Mouse (Mus musculus) induced T-regulatory cell, adult 2 months (primary cell): Measurements from ENCODE around the gene Nckap5.

ENCODE experiments used
- DNase-seq: peaks from one replicate; pipeline ENCODE4 v3.0.0-alpha.2; 2012; ENCODE audit warnings: low read depth

The Nckap5 gene

DNA sequence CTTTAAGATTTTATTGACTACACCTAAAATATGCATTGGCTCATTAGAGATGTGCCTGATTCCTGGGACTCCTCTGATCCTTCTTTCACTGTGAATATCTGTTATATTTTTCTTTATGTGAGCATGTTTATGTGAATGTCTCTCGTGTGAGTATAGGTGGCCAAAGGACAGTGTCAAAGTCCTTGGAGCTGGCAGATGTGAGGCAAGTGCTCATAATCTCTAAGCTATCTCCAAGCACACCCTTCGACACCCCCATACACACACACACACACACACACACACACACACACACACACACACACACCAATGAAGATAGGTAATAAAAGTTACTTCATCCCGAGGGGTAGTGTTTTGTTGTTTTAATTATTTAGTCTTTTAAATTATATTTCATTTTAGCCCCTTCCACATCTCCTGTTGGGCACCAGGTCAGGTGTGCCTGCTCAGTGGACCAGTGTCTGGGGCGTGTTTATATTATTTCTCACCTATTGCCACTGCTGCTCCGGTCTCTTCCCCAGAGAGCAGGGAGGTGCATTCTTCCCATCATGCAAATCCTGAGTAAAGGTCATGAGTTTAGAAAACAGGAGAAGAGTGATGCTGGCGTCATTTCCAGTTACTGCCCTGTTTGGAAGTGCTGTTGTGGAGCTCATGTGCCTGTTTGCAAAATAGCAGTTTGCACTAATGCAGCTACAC is 469.9 kb downstream of the Nckap5 start:
- DNase-seq = no peak

DNA sequence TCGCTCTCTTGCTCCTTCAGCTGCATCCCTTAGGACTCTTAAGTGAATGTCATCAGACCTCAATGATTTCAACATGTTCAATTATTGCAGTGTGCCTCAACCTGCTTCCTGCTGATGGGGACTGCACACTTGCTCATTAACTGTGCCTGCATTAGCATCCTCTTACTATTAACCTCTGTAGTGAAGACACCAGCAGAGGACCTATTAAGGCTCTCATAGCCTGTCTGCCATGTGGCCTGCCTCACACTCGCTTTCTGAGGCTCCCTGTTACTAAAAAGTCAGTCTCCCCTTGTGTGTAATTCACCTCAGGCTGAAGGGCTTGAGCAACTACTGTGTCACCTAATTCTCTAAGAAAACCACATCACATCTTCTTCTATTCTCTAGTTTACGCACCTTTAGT is 470.5 kb downstream of the Nckap5 start:
- no peak for DNase-seq

DNA sequence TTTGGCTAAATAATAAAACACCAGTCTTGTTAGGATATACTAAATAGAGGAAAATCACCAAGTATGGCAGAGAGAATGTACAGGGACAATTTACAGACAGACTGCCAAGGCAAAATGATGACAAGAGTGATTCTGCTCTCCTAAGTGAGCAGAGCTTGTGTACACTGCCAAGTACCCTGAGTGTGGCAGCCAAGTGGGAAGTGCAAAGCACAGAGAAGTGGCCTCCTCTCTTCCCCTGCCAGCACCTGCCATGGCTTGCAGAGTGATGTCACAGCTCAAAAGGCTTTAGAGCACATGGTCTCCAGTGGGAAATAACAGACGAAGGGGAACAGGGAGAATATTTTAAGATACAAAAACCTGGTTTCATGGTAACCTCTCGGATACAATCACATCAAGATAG is 488.8 kb downstream of the Nckap5 start:
- no peak for DNase-seq

DNA sequence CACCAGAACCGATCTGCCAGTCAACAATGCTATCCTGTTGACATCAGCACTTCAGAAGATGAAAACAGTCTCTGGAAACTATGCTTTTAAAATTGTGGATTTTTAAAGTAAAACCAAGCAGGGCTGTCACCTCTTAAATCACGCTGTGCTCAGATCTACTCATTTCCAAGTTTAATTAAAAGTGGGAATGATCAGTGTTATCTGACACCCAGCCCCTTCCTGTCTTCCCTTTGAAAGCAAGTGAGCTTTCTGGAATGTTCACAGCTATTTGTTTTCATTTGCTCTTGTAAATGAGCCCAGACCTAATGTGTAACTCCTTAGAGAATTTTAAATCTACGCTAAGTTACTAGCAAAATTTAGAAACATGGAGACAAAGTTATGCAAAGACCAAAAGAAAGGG is 491.3 kb downstream of the Nckap5 start:
- no peak for DNase-seq

DNA sequence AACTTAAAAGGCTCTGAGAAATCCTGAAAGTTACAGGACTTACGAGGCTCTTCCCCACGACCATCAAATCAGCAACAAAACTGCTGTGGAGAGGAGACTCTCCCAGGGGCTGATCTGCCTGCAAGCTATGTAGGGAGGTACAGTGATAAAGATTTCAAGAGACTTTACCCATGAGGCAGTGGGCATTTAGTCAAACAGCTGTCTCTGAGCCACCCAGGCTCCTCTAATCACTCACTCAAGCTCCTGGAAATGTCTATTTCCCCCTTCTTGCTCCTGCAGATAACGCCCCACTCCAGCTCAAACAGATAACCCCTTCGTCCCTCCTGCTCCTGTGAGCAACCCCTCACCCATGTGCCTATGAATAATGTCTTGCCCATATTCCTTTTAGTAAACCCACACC is 496.4 kb downstream of the Nckap5 start:
- DNase-seq = no peak

DNA sequence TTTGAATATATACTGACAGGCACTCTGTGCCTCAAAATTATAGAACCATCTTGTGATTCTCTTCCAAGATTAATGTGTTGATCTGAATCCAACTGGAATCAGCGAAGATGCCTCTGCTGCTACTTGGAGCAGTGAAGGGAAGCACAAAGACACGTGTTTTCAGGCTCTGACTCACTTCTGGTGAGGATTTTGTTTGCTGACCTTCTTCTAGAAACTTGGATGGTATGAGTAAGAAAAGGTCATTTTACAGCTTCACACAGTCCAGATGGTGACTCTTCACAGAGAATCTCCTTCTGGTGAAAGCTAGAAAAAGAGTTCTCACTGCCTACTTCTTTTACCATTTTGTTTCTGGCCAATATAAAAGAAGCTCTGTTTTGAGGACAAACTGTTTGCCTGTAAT is 498.6 kb downstream of the Nckap5 start:
- DNase-seq = no peak

DNA sequence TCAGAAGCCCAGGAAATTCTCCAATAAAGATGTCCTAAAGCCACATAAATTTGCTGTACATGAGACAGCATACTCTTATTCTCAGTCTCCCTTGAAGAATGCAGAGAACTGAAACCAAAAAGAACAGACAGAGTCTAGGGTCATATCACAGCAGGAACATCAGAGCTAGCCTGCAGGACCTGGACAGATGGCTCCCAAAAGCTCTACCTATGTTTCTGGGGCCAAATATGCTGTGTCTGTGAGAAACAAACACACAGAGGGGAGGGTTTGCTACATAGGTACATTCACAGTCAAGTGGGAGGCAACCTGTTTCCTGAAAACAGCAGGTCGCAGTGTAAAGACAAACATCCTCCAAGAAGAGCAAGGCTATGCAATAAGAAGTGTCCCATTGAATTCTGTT is 509.9 kb downstream of the Nckap5 start:
- no peak for DNase-seq

DNA sequence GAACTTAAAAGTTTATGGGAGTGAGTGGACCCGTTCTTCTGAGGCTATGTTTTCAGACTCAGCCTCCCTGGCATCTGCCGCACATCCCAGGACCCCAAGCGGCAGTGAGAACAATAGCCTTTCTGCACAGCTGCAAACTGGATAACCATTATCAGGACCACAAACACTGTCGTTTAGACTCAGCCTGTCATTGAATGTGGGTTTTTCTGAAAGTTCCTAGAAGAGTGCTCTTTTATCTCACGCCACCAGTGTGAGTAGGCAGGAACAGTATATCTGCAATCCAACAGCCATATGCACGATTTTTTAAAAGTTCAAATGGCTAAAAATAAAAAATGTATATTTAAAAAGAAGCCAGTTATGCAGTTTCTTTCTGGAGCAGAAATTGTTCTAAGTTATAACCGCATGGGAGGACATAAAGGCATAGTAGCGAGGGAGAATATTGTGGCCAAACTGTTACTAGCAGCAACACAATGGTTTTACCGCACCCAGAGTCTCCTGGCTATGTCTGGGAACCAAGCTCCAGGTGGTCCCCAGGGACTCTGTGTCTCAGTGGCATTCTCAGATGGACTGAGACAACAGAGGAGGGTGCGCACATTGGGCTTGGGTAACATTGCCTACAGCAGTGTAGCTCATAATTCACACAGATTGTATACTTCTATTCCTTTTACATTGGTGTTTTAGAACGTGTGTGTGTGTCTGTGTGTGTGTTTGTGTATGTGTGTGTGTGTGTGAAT is 512.6 kb downstream of the Nckap5 start:
- DNase-seq = no peak

DNA sequence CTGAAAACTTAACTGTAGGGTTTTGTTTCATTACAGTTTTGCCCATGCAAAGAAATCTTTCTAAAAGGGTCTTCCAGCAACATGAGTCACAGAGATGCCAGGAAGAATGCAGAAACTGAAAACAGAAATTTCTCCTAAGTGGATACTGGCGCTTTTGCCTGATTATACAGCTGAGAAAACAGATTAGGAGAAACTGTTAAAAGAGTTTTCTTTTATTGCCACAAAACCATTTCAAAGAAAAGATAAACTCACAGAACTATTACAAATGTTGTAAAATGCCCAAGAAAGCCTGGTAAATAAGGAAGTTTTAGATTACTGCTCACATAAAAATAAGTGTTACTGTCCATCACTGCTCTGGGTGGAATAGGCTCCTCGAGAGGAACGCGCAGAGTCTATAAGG is 513.3 kb downstream of the Nckap5 start:
- DNase-seq = no peak

DNA sequence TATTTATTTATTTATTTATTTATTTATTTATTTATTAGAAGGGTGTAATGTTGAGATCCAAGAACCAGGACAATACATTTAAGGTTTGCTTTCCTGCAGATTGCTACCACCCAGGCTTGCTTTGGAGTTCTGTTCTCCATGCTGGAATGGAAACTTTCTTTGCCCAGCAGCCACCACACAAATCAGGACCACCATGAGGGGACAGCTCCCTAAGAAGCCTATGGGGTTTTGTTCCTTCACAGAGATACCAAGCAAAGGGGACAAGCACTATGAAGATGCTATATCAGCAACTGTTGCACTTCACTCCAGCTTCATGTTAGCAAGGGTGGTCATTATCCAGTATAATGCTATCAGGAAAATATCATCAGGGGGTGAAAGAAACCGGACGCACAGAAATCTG is 513.7 kb downstream of the Nckap5 start:
- no peak for DNase-seq

DNA sequence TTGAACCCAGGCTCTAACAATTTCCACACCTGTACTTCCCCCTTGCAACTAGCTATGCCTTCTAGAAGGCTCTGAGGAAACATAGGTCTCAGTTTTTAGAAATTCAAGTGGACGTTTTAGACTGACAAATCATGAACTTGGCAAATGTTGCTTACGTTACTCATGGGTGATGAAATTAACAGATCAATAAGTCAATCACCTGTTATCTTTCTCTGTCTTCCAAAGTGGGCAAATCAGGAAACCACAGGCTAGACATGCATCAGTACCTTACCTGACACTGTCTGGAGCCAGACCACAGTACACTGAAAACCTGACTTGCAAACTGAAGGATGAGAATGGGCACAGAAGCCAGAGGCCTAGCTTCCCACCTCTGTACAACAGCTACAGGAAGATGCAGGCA is 529.5 kb downstream of the Nckap5 start:
- no peak for DNase-seq

DNA sequence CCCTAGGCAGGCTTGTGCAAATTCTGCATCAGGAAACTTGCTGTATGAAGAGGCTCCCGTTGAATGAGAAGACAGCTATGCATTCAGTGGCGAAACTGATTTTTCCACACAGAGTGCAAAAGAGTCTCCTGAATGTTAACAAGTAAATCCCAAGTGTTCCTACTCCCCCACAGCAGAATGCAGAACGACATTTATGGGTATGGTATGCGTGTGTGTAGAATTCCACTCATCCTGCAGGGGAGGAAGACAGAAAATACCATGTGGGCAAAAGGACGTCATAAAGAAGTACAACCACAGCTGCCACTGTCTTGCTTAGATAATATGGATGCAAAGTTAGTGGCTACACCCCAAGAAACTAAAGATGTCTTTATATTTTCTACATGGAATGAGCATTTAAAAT is 565.7 kb downstream of the Nckap5 start:
- no peak for DNase-seq

DNA sequence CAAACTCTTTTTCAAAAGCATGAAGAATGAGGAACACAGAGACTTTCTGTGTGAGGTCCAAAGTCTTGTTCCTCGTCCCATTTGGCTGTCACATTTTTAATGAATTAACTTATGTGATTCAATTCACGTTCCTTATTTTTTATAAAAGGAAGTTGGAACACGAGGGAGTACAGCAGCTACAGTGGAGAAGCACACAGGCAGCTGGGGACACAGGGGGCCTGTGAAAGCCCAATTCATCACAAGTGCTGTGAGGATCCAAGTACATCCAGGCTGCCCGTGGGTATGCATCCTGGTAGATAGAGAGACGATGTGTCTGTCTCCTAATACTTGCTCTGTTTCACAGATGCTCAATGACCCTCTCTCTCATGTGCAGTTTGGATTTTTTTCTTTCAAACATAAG is 576.2 kb downstream of the Nckap5 start:
- no peak for DNase-seq

DNA sequence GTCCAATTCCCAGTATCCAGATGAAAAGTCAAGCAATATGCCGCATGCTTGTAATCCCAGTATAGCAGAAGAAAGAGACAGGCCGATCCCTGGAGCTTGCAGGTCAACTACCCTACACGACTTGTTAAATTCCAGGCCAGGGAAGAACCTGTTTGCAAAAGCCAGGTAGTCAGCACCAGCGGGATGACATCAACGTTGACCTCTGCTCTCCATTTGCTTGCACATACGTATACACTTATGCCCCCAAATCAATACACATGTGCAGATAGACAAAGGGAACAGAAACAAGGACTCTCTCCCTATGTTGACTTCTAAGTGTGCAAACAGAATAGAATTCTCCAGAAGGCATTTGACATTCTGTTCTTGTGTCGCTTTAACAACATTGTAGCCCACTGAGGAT is 576.7 kb downstream of the Nckap5 start:
- no peak for DNase-seq

DNA sequence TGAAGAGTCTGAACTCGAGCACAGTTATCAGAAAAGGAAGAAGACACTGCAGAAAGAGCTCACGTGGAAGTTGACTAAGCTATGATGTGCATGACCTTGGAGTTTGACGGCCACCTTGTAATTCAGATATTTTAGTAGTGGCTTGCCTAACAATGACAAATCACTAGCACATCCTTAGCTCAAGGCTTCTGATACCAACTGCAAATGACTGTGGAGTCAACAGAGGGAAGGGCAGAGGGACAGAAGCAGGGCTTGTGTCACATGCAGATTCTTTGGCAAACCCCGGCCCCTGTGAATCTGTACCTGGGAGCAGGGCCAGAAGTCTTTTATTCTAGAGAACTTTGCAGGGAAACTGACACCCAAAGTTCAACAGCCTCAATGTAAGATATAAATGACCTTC is 597.4 kb downstream of the Nckap5 start:
- DNase-seq = no peak

DNA sequence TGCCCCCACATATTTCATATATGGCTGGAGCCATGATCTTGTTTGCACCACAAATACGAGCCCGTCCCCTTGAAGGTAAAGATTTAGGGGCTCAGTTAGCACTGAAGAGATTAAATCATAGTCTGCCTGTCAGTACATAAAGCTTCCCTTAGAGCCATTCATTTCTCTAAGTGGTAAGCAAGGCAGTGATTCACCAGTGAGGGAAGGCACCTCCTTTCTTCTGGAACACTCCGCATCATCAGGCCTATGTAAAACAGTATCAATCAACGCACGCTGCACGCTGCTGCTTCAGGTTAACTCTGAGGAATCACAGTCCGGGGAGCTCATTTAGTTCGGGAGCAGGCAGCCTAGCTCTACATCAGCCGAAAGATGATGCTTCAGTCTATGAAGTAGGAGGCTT is 599.4 kb downstream of the Nckap5 start:
- DNase-seq = no peak

DNA sequence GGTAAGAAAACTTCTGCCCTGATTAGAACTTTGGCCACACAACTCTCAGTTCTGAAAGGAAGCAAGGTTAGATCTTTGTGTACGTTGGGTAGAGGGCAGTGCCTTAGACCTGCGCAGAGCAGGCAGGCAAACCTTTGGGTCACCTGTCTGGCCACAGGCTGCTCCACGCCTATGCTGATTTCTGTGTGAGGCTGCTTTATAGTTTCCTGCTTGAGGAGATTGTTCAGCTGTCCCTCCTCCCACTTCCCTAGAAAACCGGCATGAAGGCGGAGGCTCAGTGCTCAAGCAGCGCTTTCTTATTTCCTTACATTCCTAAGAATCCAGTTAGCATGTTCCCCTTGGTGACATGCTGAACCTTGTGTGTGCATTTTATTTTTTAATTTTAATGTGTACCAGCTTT is 620.4 kb downstream of the Nckap5 start:
- no peak for DNase-seq

DNA sequence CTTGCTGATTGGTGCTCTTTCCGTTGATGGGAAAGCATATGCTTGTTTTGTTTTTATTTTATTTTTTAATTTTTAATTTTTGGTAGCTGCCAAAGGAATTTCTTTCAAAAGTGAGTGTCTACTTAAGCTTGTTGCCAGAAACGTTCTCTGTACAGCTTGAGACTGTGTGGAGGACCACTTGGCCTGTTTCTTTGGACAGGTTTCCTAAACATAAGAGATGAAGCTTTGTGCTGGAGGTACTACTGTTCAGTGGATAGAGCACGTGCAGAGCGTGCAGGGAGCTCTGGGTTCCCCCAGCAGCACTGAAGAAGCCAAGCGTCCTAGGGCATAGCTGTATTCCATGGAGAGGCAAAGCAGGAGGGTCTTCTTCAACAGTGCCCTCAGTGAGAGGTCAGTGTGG is 620.9 kb downstream of the Nckap5 start:
- DNase-seq = no peak

DNA sequence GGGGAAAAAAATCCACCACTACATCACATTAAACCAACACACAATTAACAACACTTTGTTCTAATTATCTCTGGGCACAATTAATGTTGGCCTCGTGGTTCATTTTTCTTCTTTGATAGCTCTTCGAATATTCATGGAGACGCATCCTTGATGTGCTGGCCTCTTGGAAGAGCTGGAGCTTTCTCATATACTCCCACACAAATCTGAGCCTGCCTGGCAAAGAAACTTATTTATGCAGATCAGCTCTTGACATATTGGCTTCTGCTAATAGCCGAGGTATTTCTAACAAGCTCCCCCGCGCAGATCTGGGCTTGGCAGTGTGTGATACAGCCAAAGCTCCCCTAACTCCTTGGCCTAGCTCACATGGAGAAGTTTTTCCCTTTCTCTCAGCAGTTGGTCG is 621.5 kb downstream of the Nckap5 start:
- no peak for DNase-seq

DNA sequence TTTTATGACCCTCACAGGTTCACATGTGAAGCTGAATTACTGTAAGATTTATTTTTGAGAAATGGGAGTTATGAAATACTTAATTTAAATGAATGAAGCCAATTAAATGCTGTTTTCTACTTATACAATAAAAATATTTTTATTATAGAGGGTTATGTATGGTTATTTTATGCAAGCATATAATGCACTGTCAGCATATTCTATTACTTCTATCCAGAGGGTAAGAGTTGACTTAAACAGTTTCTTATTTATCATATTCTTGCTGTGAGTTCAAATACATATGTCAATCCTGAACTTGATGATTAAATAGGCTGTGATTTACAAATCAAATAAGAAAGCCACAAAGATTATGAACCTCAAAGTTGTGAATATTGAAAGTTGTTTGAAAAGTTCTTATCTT is 633.7 kb downstream of the Nckap5 start:
- no peak for DNase-seq

DNA sequence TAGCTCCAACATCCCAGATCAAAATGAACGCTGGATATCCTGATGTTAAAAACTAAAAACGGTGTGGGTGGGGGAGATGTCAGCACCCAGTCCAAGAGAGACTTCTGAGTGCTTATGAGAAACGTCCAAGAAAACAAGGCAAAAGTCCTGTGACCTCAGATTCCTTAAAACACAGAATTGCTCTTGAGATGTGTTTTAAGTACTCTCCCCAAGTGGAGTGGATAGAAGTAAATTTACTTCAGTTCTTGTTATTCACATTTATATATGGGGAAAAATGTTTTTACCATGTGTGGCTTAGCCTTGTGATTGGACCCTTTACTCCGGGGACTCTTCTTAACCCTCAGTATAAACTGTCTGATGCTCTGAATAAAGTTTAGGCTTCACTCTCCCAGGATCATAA is 640.2 kb downstream of the Nckap5 start:
- DNase-seq = no peak

DNA sequence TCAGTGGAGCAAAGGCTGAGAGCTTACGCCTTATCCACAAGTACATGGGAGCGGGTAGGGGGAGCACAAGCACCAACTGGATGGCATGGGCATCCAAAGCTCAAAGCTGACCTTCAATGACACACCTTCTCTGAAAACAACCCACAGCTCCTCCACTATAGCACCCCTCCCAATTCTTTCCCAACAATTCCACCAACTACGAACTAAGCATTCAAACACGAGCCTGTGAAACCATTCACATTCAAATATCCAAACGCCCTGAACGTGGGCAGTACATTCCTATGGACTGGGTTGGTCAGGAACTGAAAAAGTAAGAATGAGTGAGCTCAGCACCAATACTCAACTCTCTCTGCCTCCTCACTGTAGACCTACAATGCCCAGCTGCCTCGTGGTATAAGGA is 646.8 kb downstream of the Nckap5 start:
- DNase-seq = no peak

DNA sequence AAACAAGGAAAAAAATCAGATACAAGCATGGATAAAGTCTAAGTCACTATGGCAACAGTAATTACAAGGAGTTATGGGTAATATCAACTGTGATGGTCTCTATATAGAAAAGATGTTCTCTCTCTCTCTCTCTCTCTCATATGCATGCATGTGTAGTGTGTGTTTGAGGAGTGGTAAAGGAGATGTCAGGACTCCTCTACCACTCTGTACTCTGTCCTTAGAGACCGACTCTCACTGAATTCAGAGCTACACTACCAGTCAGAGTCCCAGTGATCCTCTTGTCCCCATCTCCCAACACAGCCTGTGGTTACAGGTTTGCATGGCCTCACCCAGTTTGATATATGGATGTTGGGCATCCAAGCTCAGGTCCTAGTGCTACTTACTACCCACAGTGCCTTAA is 662.0 kb downstream of the Nckap5 start:
- DNase-seq = no peak

DNA sequence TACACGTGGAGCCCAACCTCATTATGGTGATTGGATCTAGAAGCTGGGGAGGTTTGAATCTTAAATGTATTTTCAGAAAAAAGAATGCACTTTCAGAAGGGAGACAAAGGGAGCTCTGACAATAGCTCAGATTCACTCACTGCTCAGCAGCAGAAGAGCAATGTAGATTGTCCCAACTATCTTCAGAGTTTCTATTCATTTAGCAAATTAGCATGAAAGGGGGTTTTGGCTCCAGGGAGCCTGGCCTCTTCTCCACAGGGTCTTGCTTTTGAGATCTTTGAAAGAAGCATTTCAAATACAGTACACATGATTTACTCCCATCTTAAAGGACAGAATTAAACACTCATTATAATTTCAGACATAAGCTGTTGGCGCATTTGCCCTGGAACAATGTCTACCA is 662.5 kb downstream of the Nckap5 start:
- DNase-seq = no peak
